Mouse (Mus musculus): ENCODE results near the gene Paxbp1. TPM values are rescaled to one million over a fixed set of nuclear protein-coding genes. Genes with fewer than 3 reads are reported as not detected.
A peak's percentile ranks its signal among the peaks of the same experiment; 100 is the strongest.

Paxbp1 gene
- polyA plus RNA-seq, 1 experiment from 2014 or later: 109 TPM

DNA sequence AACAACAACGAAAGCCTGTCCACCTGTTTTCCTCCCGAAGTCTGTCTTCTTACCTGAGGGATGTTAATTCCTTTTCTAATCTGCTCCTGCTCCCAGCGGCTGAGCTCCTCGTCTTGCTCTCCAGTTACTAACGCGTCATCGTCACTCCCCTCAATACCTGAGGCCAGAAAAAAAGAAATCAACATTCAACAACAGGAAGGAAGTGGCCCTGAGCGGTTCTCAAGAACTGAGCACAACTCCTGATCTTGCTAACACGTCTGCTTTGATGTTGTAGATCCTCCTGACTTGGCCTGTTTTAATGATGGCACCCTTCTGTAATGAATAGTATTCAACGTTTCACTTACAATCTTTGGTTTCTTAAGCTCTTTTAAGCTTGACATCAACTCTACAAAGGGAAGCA, 8.5 kb downstream of the Paxbp1 start:
- no peak for ATAC-seq (replicated peaks; ENCODE audit: low FRiP score)
- WGBS: 92% methylated on average over 10 of the region's 10 CpGs
- H3K36me3 ChIP-seq (ENCODE audit: control insufficient read depth, insufficient read depth, low read length): peaks cover 17% of the 10 kb centered on the region

GRCm38 (mm10) chr16:91030751-91031150, 13.6 kb downstream of the Paxbp1 start:
- Histone ChIP-seq H3K4me2 (ENCODE audit: low read depth, low read length, severe bottlenecking) (no peak overlapping the region), H3K27ac (ENCODE audit: low read depth, low read length) (no peak overlapping the region), H3K36me3 (ENCODE audit: control insufficient read depth, insufficient read depth, low read length) (peaks cover 30% of the 10 kb centered on the region), H3K4me3 (ENCODE audit: low read depth, low read length) (no peak overlapping the region), H3K9ac (ENCODE audit: low read length) (no peak overlapping the region), H3K9me3 (ENCODE audit: control insufficient read depth, low read length) (no peaks in the 10 kb centered on the region), H3K4me1 (replicated peaks; ENCODE audit: control insufficient read depth, insufficient read depth, low read length) (no peaks in the 10 kb centered on the region), H3K27me3 (ENCODE audit: control insufficient read depth, insufficient read depth, low read length) (no peaks in the 10 kb centered on the region)
- ATAC-seq (replicated peaks; ENCODE audit: low FRiP score): no peak
- no peak for DNase-seq (ENCODE audit: low spot score)
- whole genome bisulfite sequencing: 94% methylated on average over 4 of the region's 4 CpGs

More for the DNA sequence above, 8.5 kb downstream of the Paxbp1 start:
- no peaks in the 10 kb centered on the region for H3K4me1 ChIP-seq (replicated peaks; ENCODE audit: control insufficient read depth, insufficient read depth, low read length)
- no peak overlapping the region for H3K4me2 ChIP-seq (ENCODE audit: low read depth, low read length, severe bottlenecking)
- H3K9ac ChIP-seq (ENCODE audit: low read length): no peak overlapping the region
- DNase-seq (ENCODE audit: low spot score): no peak
- H3K9me3 ChIP-seq (ENCODE audit: control insufficient read depth, low read length): no peaks in the 10 kb centered on the region
- no peaks in the 10 kb centered on the region for H3K27me3 ChIP-seq (ENCODE audit: control insufficient read depth, insufficient read depth, low read length)
- no peak overlapping the region for H3K4me3 ChIP-seq (ENCODE audit: low read depth, low read length)
- H3K27ac ChIP-seq (ENCODE audit: low read depth, low read length): no peak overlapping the region

DNA sequence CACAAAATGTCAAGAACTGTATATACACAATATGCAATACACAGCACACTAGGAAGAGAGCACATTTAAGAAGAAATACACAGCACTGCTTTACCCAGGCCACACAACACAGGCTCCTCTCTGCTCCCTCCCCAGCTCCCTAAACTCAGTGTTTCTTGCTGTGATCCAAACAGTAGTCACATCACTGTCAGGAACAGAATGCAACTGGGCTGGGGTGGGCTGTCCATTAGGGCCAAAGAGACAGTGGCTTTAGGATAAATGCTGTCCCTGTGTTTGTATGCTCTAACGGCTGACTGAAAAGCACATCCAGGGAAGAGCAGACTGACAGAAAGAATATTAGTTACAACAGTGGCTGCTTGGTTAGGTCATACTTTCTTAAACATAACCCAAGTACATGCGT, 14.4 kb downstream of the Paxbp1 start:
- no peak for ATAC-seq (replicated peaks; ENCODE audit: low FRiP score)
- H3K27ac ChIP-seq (ENCODE audit: low read depth, low read length): no peak overlapping the region
- peaks cover 36% of the 10 kb centered on the region for H3K36me3 ChIP-seq (ENCODE audit: control insufficient read depth, insufficient read depth, low read length)
- no peak overlapping the region for H3K9ac ChIP-seq (ENCODE audit: low read length)
- H3K9me3 ChIP-seq (ENCODE audit: control insufficient read depth, low read length): no peaks in the 10 kb centered on the region
- DNase-seq (ENCODE audit: low spot score): no peak
- WGBS: 86% methylated on average over 2 of the region's 2 CpGs
- H3K27me3 ChIP-seq (ENCODE audit: control insufficient read depth, insufficient read depth, low read length): no peaks in the 10 kb centered on the region
- H3K4me1 ChIP-seq (replicated peaks; ENCODE audit: control insufficient read depth, insufficient read depth, low read length): no peaks in the 10 kb centered on the region
- no peak overlapping the region for H3K4me3 ChIP-seq (ENCODE audit: low read depth, low read length)
- H3K4me2 ChIP-seq (ENCODE audit: low read depth, low read length, severe bottlenecking): no peak overlapping the region

- H3K4me1 ChIP-seq (replicated peaks; ENCODE audit: control insufficient read depth, insufficient read depth, low read length): no peaks in the 10 kb centered on the region
- DNase-seq (ENCODE audit: low spot score) (no peak), ATAC-seq (replicated peaks; ENCODE audit: low FRiP score) (no peak)
- no peak overlapping the region for H3K9ac ChIP-seq (ENCODE audit: low read length)
- H3K27me3 ChIP-seq (ENCODE audit: control insufficient read depth, insufficient read depth, low read length): no peaks in the 10 kb centered on the region
- no peak overlapping the region for H3K27ac ChIP-seq (ENCODE audit: low read depth, low read length)
- H3K4me3 ChIP-seq (ENCODE audit: low read depth, low read length): no peak overlapping the region
- 93% methylated on average over 8 of the region's 8 CpGs for WGBS
- no peak overlapping the region for H3K4me2 ChIP-seq (ENCODE audit: low read depth, low read length, severe bottlenecking)
- no peaks in the 10 kb centered on the region for H3K9me3 ChIP-seq (ENCODE audit: control insufficient read depth, low read length)
- H3K36me3 ChIP-seq (ENCODE audit: control insufficient read depth, insufficient read depth, low read length): peaks cover 37% of the 10 kb centered on the region
Observed at GRCm38 (mm10) chr16:91029161-91029743, 15.1 kb downstream of the Paxbp1 start.

- Histone ChIP-seq H3K27ac (ENCODE audit: low read depth, low read length) (no peak overlapping the region), H3K4me2 (ENCODE audit: low read depth, low read length, severe bottlenecking) (no peak overlapping the region), H3K4me3 (ENCODE audit: low read depth, low read length) (no peak overlapping the region), H3K9ac (ENCODE audit: low read length) (no peak overlapping the region), H3K9me3 (ENCODE audit: control insufficient read depth, low read length) (no peaks in the 10 kb centered on the region), H3K27me3 (ENCODE audit: control insufficient read depth, insufficient read depth, low read length) (no peaks in the 10 kb centered on the region), H3K36me3 (ENCODE audit: control insufficient read depth, insufficient read depth, low read length) (peaks cover 43% of the 10 kb centered on the region), H3K4me1 (replicated peaks; ENCODE audit: control insufficient read depth, insufficient read depth, low read length) (no peaks in the 10 kb centered on the region)
- ATAC-seq (replicated peaks; ENCODE audit: low FRiP score) (no peak), DNase-seq (ENCODE audit: low spot score) (no peak)
- 86% methylated on average over 4 of the region's 4 CpGs for WGBS
Observed at GRCm38 (mm10) chr16:91026290-91026689, 18.1 kb downstream of the Paxbp1 start.

GRCm38 (mm10) chr16:91023384-91023783, 21.0 kb downstream of the Paxbp1 start:
- no peak overlapping the region for H3K4me2 ChIP-seq (ENCODE audit: low read depth, low read length, severe bottlenecking)
- 85% methylated on average over 1 of the region's 1 CpGs for WGBS
- no peaks in the 10 kb centered on the region for H3K9me3 ChIP-seq (ENCODE audit: control insufficient read depth, low read length)
- DNase-seq (ENCODE audit: low spot score): peak; percentile 55
- ATAC-seq (replicated peaks; ENCODE audit: low FRiP score): no peak
- no peaks in the 10 kb centered on the region for H3K27me3 ChIP-seq (ENCODE audit: control insufficient read depth, insufficient read depth, low read length)
- H3K4me3 ChIP-seq (ENCODE audit: low read depth, low read length): no peak overlapping the region
- peaks cover 52% of the 10 kb centered on the region for H3K36me3 ChIP-seq (ENCODE audit: control insufficient read depth, insufficient read depth, low read length)
- no peaks in the 10 kb centered on the region for H3K4me1 ChIP-seq (replicated peaks; ENCODE audit: control insufficient read depth, insufficient read depth, low read length)
- H3K9ac ChIP-seq (ENCODE audit: low read length): no peak overlapping the region
- no peak overlapping the region for H3K27ac ChIP-seq (ENCODE audit: low read depth, low read length)

- Histone ChIP-seq H3K9ac (ENCODE audit: low read length) (no peak overlapping the region), H3K27ac (ENCODE audit: low read depth, low read length) (no peak overlapping the region), H3K27me3 (ENCODE audit: control insufficient read depth, insufficient read depth, low read length) (no peaks in the 10 kb centered on the region), H3K36me3 (ENCODE audit: control insufficient read depth, insufficient read depth, low read length) (peaks cover 42% of the 10 kb centered on the region), H3K9me3 (ENCODE audit: control insufficient read depth, low read length) (no peaks in the 10 kb centered on the region), H3K4me2 (ENCODE audit: low read depth, low read length, severe bottlenecking) (no peak overlapping the region), H3K4me3 (ENCODE audit: low read depth, low read length) (no peak overlapping the region), H3K4me1 (replicated peaks; ENCODE audit: control insufficient read depth, insufficient read depth, low read length) (no peaks in the 10 kb centered on the region)
- WGBS: 96% methylated on average over 10 of the region's 10 CpGs
- DNase-seq (ENCODE audit: low spot score): no peak
- no peak for ATAC-seq (replicated peaks; ENCODE audit: low FRiP score)
Observed at GRCm38 (mm10) chr16:91020842-91021483, 23.4 kb downstream of the Paxbp1 start.

GRCm38 (mm10) chr16:91019476-91019875, 24.9 kb downstream of the Paxbp1 start:
- Histone ChIP-seq H3K27ac (ENCODE audit: low read depth, low read length) (no peak overlapping the region), H3K4me1 (replicated peaks; ENCODE audit: control insufficient read depth, insufficient read depth, low read length) (no peaks in the 10 kb centered on the region), H3K4me3 (ENCODE audit: low read depth, low read length) (no peak overlapping the region), H3K36me3 (ENCODE audit: control insufficient read depth, insufficient read depth, low read length) (peaks cover 28% of the 10 kb centered on the region), H3K27me3 (ENCODE audit: control insufficient read depth, insufficient read depth, low read length) (no peaks in the 10 kb centered on the region), H3K9me3 (ENCODE audit: control insufficient read depth, low read length) (no peaks in the 10 kb centered on the region), H3K9ac (ENCODE audit: low read length) (no peak overlapping the region), H3K4me2 (ENCODE audit: low read depth, low read length, severe bottlenecking) (no peak overlapping the region)
- no peak for ATAC-seq (replicated peaks; ENCODE audit: low FRiP score)
- 98% methylated on average over 4 of the region's 4 CpGs for WGBS
- DNase-seq (ENCODE audit: low spot score): no peak

- Histone ChIP-seq H3K36me3 (ENCODE audit: control insufficient read depth, insufficient read depth, low read length) (peaks cover 9% of the 10 kb centered on the region), H3K4me3 (ENCODE audit: low read depth, low read length) (no peak overlapping the region)
Observed at GRCm38 (mm10) chr16:91015761-91016160, 28.6 kb downstream of the Paxbp1 start.

More at GRCm38 (mm10) chr16:91015761-91016160, 28.6 kb downstream of the Paxbp1 start:
- Histone ChIP-seq H3K4me1 (replicated peaks; ENCODE audit: control insufficient read depth, insufficient read depth, low read length) (no peaks in the 10 kb centered on the region; the same call in 1 of the 2 replicates), H3K27ac (ENCODE audit: low read depth, low read length) (no peak overlapping the region), H3K9me3 (ENCODE audit: control insufficient read depth, low read length) (no peaks in the 10 kb centered on the region), H3K27me3 (ENCODE audit: control insufficient read depth, insufficient read depth, low read length) (no peaks in the 10 kb centered on the region), H3K9ac (ENCODE audit: low read length) (no peak overlapping the region), H3K4me2 (ENCODE audit: low read depth, low read length, severe bottlenecking) (no peak overlapping the region)
- WGBS: 89% methylated on average over 4 of the region's 4 CpGs
- DNase-seq (ENCODE audit: low spot score) (no peak), ATAC-seq (replicated peaks; ENCODE audit: low FRiP score) (no peak)
